Mouse (Mus musculus) CH12.LX (cell line): ENCODE results near the gene Bicc1.

ENCODE experiments used
- CTCF ChIP-seq, 2 experiments: IDR thresholded peaks in 1 of 2; conservative IDR thresholded peaks in 1 of 2; 2 replicates each; pipeline ENCODE4 v1.5.1; 2011 to 2012; ENCODE audit warnings: low read depth in 2 of 2, low read length in 2 of 2, improper control_type of control experiment in 1 of 2, inconsistent platforms in 1 of 2, mild to moderate bottlenecking in 1 of 2, moderate library complexity in 1 of 2
- EP300 ChIP-seq: IDR thresholded peaks from 2 replicates; pipeline ENCODE4 v1.6.1; 2011; ENCODE audit warnings: low read length, improper control_type of control experiment
- GABPA ChIP-seq: IDR thresholded peaks from 2 replicates; pipeline ENCODE4 v1.6.1; 2012; ENCODE audit warnings: low read depth, low read length, improper control_type of control experiment, inconsistent platforms; ENCODE audit not compliant: insufficient replicate concordance
- JUND ChIP-seq: conservative IDR thresholded peaks from 2 replicates; pipeline ENCODE4 v1.6.1; 2011; ENCODE audit warnings: low read depth, low read length, improper control_type of control experiment
- RAD21 ChIP-seq: IDR thresholded peaks from 2 replicates; pipeline ENCODE4 v1.6.1; 2011; ENCODE audit warnings: low read depth, mild to moderate bottlenecking, low read length, improper control_type of control experiment, moderate library complexity
- TBP ChIP-seq: conservative IDR thresholded peaks from 2 replicates; pipeline ENCODE4 v1.6.1; 2011; ENCODE audit warnings: low read depth, low read length, improper control_type of control experiment
- TCF12 ChIP-seq: IDR thresholded peaks from 2 replicates; pipeline ENCODE4 v1.6.1; 2014; ENCODE audit warnings: low read depth, mild to moderate bottlenecking, inconsistent platforms, low read length, improper control_type of control experiment
- UBTF ChIP-seq: IDR thresholded peaks from 2 replicates; pipeline ENCODE4 v1.6.1; 2012; ENCODE audit warnings: low read depth, mild to moderate bottlenecking, inconsistent platforms, low read length, improper control_type of control experiment, moderate library complexity
- USF1 ChIP-seq: IDR thresholded peaks from 2 replicates; pipeline ENCODE4 v1.6.1; 2014; ENCODE audit warnings: low read depth, mild to moderate bottlenecking, inconsistent platforms, low read length, improper control_type of control experiment

DNA sequence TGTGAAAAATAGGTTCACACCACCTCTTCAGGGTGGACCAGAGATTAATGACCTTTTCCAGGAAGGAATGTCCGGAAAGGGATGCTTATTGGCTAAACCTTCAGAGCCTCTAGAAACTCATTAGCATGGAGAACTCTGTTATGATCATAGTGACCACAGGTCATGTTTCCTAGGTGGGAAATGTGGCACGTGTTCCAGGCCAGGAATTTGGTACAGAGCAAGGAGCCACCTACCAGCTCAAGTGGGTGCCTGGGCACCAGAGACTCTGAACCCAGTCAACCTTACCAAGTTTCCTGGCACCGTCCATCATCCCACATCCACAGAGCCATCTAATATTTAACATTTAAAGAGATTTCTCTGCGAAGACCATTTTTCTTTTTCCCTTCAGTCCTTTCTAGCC, 29.2 kb upstream of the Bicc1 start:
- TF ChIP-seq USF1 (no peak), RAD21 (no peak), TCF12 (no peak), CTCF (conservative IDR thresholded peaks at IDR 0.05 in 1 of 2, IDR thresholded peaks at IDR 0.05 in 1 of 2; ENCODE audit: low read depth in 2 of 2, low read length in 2 of 2) (no peak), GABPA (no peak), JUND (no peak), TBP (no peak), UBTF (no peak), EP300 (no peak)
